Comparison of ENCODE assay signal across 7 mouse cellular contexts in the genomic region with DNA sequence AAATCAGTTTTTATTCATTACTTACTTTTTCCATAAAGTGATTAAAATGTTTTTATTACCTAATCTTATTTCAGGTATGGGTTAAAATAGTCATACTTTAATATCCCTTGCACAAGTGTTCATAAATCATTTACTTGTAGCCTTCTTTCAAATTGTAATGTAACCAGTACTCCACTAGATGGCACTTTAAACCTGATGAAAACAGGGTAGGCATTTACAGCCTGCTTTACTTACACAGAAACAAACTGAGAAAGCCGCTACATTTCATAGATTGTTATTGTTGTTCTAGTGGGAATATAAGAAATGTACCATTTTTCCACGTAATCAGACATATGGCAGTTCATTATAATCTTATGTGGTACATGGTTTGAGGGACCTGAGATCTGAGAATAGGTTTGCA. TPM values are rescaled to one million over a fixed set of nuclear protein-coding genes. Genes with fewer than 3 reads are reported as not detected.
DNase-seq lines count a peak whose midpoint lies in the region; ATAC-seq and TF ChIP-seq lines count a peak whose summit lies in the region.

No protein-coding gene starts in this region.

- H3K4me2 ChIP-seq in forebrain, embryonic 13.5 days, result no peak overlapping the region
- H3K4me2 ChIP-seq in midbrain, embryonic 13.5 days (replicated peaks), result no peak overlapping the region

- WGBS in forebrain, embryonic 13.5 days, result 8% methylated on average over 2 of the region's 2 CpGs
- WGBS in midbrain, embryonic 13.5 days, result 8% methylated on average over 2 of the region's 2 CpGs

- no peak overlapping the region for H3K27ac ChIP-seq in left cerebral cortex, adult 2 months
- no peak overlapping the region for H3K27ac ChIP-seq in forebrain, embryonic 13.5 days
- no peak overlapping the region for H3K27ac ChIP-seq in midbrain, embryonic 13.5 days

- H3K27me3 ChIP-seq in forebrain, embryonic 13.5 days, result no peaks in the 10 kb centered on the region
- H3K27me3 ChIP-seq in midbrain, embryonic 13.5 days, result no peaks in the 10 kb centered on the region

- no peak for DNase-seq in left cerebral cortex, adult 2 months (ENCODE audit: extremely low spot score in 1 of 2, low spot score in 2 of 2)
- DNase-seq in left cerebral cortex, adult 9 months (ENCODE audit: low spot score in 2 of 2), result no peak
- peak; percentile 83 for DNase-seq in NIH3T3 (ENCODE audit: low read depth)
- no peak for DNase-seq in thymus, postnatal 4 days
- DNase-seq in right cerebral cortex, postnatal 14 days, result no peak

- no peak overlapping the region for H3K9ac ChIP-seq in forebrain, embryonic 13.5 days
- no peak overlapping the region for H3K9ac ChIP-seq in midbrain, embryonic 13.5 days (replicated peaks)

- TF ChIP-seq CTCF in left cerebral cortex, adult 2 months (IDR thresholded peaks at IDR 0.05), result peak; percentile 76

- H3K4me1 ChIP-seq in forebrain, embryonic 13.5 days, result peaks cover 26% of the 10 kb centered on the region
- H3K4me1 ChIP-seq in midbrain, embryonic 13.5 days (replicated peaks), result peaks cover 28% of the 10 kb centered on the region

- H3K36me3 ChIP-seq in forebrain, embryonic 13.5 days (ENCODE audit: poor library complexity, severe bottlenecking), result no peaks in the 10 kb centered on the region
- H3K36me3 ChIP-seq in midbrain, embryonic 13.5 days, result 0 out of 2 replicates have a peak, but pooled peaks cover 3% of the 10 kb centered on the region

- H3K9me3 ChIP-seq in forebrain, embryonic 13.5 days (replicated peaks), result no peaks in the 10 kb centered on the region
- H3K9me3 ChIP-seq in midbrain, embryonic 13.5 days, result no peaks in the 10 kb centered on the region

- ATAC-seq in forebrain, embryonic 13.5 days, result peak; percentile 54
- ATAC-seq in midbrain, embryonic 13.5 days, result peak; percentile 35; the same call in 1 of the 2 replicates

- intact Hi-C loops in left cerebral cortex, adult 2 months (cut with DNase I), result loop anchor here (2.0 to 5.0 kb wide), 3 partner anchors 238 to 1891 kb away; a partner anchor contains a TSS

- H3K4me3 ChIP-seq in left cerebral cortex, adult 2 months, result no peak overlapping the region
- no peak overlapping the region for H3K4me3 ChIP-seq in forebrain, embryonic 13.5 days
- H3K4me3 ChIP-seq in midbrain, embryonic 13.5 days (replicated peaks), result no peak overlapping the region

RNA-seq across cellular contexts. Expression of a gene that starts 11.6 kb away (rescaled TPM):
- 10 to 100 TPM; 56.1 to 61.2 TPM for total RNA-seq in left cerebral cortex, adult 2 months (2021)
- polyA plus RNA-seq in forebrain, embryonic 13.5 days (2015; fragmentation: Nextera tagmentation; extraction: Ambion mirVana), result 46.2 and 48.5 TPM in 2 replicates
- polyA plus RNA-seq in midbrain, embryonic 13.5 days (2015; fragmentation: Nextera tagmentation; extraction: Ambion mirVana), result 47.7 and 52.6 TPM in 2 replicates

RNA-seq across cellular contexts. Expression of a gene that starts 11.7 kb away (rescaled TPM):
- under 1 TPM; 0.34 to 0.40 TPM for total RNA-seq in left cerebral cortex, adult 2 months (2021)
- polyA plus RNA-seq in forebrain, embryonic 13.5 days (2015; fragmentation: Nextera tagmentation; extraction: Ambion mirVana), result 1.1 and 1.9 TPM in 2 replicates
- 4.0 and 4.4 TPM in 2 replicates for polyA plus RNA-seq in midbrain, embryonic 13.5 days (2015; fragmentation: Nextera tagmentation; extraction: Ambion mirVana)
